Mouse (Mus musculus) R1 (cell line): ENCODE data around the gene Zc3h12b.
"Not testable (repeated sequence)": the region's sequence is repeated elsewhere in the genome, so short reads cannot be mapped to it uniquely, and the experiment has no call there.

ENCODE experiments used
- DNase-seq: peaks from one replicate; pipeline ENCODE4 v3.0.0-alpha.2; 2018; ENCODE audit warnings: low read depth, low spot score

Zc3h12b gene

DNA sequence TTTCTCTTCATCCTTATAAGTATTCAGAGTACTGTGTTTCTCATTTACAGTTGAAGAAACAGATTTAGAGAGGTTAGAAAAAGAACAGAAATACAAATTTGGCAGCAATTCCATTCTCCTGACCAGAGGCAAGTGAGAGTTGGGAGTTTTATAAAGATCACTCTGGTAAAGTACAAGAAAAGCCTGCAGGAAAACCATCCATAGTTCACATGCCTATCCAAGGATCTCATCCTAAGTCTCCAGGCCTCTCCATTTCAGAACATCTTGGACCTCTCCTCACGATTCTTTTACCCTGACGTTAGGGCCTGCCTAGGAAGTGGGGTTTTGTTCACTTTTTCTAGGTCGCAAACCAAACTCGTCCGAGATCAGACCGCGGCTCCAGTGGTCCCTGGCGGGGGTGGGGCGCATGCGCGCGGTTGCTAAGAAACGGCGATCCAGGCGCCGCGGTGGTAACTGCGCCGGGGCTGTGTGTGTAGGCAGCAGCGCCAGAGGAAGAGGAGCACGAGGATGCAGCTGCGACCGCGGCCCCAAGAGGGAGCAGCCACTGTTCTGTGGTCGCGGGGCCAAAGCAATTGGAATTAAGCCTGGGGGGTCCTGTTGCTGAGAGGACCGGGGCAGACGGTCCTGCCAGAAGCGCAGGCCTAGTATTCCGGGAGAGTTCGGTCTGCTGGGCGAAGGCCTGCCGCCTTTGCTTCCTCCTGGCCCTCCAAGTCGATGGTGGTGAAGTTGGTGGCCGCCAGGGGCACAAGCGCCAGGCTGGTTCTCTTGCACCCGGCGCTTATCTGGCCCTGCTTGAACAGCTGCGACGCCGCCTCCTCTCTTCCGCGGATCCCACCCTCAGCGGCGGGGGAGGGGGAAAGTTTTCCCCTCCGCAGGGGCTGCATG, at the start of gene Zc3h12b:
Zc3h12b (plus strand) TSS at position 452 of the 885 bp plus-strand sequence.
- peak; percentile 80 for DNase-seq

DNA sequence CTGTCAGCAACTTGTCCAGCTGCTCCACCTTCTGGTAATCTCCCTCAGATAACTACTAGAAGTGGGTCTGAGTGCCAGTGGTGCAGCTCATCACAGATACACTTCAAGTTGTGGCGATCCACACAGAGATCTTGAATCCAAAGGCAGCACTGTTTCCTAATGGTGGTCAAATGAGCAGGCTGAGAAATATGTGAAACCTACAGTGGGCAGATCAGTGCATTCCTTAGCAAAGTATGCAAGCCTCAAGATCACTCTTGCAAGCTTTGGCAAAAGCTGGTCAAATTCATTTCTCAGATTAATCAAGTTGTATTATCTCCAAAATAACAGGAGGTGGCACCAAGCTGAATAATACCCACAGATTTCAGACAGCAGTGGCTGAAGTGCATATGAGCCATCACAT, 29.3 kb upstream of the Zc3h12b start:
- DNase-seq = no peak

DNA sequence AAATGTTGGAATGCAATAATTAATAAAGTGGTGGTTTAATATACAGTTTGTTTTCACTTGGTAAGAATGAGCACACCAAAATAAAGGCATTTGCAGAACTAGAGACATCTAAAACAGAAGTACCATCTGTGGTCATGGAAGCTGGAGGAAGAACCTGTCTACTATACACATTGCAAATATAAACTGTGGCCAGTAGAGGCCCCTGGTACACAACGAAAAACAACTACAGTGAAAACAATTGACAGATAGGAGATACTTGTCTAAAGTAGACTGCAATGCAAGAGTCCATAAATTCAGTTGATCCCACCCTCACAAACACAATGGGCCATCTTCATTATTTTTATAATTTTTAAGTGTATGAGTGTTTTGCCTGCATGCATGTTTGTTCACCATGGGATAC, 24.4 kb upstream of the Zc3h12b start:
- peak; percentile 3 for DNase-seq

DNA sequence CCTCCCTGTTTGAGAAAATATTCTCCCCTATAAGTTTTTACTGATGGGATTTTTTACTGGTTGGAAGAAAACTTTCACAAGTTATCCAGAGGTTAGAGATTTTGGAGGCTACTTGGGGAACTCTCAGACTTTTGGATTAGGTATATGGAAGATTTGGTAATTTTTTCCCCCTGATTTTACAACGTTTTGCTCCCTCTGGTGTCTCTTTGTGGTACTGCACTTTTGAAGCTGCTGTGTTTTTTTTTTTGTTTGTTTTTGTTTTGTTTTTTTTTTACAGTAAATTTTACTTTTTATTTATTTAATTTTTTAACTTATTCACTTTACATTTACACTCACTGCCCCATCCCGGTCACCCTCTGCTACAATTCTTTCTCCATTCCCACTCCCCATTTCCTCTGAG, 26.8 kb downstream of the Zc3h12b start:
- no peak for DNase-seq

DNA sequence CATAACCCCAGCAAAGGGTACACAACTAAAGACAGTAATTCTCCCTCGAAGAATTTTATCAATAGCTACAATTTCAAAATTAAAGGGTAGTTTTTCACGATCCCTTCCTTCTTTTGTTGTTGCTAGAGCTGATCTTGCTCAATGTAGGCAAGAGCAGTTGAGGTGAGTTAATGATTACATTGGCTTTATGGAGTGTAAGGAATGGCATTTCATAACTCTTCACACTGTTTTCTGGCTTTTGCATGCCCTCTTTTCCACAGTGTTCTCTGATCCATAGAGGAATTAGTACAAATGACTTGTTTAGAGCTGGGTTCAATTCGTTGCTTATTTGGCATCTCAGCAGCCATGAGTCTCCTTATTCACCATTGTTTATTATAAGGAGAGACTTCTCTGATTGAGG, 84.4 kb downstream of the Zc3h12b start:
- DNase-seq = no peak

DNA sequence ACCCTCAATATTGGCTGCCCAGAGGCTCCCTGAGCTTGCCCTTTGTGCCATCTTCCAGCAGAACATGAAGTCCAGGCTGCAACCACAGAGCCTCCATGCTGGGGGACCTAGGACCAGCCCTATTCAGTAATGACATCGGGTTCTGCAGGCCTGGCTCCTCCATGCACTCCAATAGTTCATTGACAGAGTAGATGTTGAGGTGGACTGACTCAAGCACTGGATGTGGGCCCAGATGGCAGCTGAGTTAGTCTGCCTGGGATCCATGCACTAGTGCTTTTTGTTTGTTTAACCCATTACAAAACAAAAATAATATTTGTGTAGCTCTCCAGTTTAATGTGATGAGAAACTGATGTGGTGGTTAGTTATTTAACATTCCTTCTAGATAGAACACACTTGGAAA, 90.3 kb downstream of the Zc3h12b start:
- no peak for DNase-seq

DNA sequence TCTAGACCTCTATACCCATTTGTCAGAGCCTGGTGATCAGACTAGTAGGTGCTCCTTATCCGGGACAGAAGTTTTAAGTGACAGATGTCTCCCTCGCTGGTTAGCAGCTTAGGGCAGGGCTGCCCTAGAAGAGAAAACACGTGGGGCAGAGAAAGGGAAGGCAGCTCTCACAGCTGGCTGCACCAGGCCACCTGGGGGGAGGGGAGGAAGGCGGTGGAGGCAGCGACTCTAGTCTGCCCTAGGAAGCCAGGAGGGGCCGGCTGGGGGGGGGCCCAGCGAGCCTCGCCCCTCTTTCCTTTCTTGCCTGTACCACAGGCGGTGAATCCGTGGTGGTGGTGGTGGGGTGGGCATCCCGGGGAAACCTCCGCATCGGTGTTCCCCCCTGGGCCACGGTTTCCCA, 141.3 kb downstream of the Zc3h12b start:
- no peak for DNase-seq

DNA sequence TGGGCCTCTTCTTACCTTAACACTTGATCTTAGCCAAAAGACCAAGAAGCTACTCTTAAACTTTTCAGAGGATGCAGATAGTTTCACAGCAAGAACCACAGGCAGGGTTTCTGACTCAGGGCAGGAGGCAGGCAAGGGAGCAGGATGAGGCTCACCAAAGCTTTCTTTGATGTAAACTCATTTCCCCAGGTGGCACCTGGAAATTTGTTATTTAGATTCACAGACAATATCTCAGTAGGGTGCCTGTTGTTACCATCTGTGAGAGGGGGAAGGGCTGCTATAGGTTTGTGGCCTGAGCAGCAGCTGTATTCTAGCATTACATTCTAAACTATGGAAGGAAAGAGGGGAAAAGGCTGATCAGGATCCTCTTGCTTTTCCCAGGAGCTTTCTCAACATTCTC, 169.6 kb downstream of the Zc3h12b start:
- DNase-seq = peak; percentile 85

DNA sequence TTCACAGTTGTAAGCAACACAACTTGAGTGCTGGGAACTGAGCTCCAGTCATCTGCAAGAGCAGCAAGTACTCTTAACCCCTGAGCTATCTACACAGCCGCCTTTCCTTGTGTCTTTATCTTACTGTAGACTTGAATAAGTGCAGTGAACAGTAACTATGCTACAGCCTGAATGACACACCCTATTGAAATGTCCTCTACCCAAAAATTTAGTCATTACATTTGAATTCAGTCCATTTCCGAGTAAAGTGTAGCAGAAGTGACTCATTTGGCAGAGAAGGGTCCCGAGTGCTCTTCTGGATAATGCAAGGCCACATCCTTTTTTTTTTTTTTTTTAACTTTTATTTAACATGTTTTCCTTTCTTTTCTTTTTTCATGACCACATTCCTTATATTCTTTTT, 191.2 kb downstream of the Zc3h12b start:
- DNase-seq = no peak

DNA sequence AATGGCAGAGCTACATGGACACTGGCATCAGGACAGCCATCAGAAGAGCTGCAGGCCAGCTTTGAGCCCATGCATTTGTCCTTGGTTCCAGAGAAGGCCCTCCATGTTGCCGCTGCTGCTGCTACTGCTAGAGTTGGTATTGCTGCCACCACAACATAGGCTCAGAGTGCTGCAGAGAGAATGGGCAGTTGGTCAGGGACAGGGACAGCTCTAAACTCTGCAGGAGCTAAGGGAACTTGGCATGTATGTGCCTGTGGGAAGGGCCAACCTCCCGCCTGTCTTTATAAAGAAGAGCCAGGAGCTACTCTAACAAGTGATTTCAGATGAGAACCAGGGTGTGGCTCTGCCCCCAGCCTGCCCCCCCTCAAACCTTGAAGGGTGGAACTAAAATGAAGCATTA, 224.0 kb downstream of the Zc3h12b start:
- DNase-seq = no peak

DNA sequence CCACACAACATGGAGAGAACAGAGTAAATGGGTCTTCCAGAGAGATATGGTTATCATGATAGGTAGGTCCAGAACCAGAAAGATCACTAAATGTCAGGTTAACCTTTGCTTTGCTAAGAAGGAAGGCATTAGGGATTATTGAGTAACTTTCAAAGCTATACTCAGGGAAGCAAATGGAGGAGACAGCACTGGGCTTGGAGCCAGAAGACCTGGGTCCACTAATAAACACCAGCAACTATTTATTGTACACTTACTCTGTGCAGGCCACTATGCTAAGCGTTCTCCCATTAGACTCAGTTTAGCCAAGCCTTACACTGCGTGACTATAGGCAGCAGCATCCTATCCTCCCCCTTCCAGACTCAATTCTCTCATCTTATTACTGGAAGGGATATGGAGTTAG, 234.0 kb downstream of the Zc3h12b start:
- no peak for DNase-seq

DNA sequence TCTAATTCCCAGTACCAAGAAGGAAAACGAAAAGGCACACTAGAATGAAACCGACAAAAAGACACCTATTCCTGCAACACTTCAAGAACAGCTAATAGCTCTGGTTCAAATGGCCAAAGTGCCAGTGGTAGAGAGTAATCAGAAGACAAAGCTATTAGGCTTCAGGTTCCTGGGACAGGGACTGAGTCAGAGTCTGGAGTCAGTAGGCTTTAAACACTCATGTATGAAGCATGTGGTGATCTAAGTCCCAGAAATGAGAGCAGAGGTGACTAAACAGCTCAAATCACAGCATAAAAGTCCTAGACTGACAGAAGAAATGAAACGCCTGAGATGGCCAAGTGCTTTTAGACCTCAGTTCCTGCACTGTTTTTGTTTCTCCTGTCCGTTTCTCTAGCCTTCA, 236.7 kb downstream of the Zc3h12b start:
- no peak for DNase-seq

DNA sequence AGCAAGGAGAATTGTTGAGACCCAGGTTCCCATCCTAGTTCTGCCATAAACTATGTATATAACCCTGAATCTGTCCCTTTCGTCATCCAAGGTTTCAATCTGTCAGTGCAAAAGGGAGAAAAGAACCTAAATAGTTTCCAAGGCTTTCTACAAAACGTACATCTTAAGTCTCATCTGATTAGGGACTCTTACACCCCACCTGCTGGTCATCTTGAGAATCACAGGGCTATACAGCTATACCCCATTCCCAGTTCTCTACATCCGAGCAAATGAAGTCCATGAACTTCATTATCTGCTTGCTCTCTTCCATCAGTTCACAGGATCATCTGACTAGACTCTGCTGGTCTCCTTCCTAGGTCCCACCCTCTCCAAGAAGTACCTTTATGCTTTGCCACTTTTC, 239.3 kb downstream of the Zc3h12b start:
- DNase-seq = peak; percentile 47

DNA sequence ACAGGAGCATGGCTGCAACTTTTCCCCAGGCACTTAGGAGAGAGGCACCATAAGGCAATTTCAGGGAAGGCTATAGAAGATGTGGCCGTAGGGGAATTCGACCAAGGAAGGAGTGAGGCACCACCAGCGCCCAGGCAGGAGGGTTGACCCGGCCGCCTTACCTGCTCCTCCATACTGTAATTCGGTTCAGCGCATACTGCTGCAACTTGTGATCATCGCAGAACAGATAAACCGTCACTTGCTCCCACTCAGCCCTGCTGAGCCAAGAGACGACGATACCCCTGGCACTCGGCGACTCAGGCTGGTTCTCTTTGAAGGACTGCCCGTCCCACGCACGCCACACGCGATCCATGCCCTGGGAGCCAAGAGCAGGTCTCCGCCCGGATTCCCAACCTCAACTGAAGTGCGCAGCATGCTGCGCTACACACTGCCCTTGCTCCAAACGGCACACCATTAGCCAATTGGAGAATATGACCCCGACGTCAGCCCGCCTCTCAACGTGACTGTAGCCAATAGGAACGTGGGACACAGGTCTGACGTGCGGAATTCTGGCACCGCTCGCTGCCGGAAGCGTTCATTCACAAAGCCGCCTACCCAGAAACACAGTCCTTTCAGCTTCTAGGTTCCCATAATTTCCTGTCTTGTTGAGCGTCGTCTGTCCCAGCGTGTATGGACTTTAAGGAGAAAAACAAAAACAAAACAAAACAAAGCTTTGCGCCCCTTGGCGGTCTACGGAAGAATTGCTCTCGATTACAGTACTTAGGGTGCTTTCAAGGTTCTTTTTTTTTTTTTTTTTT, 245.2 kb downstream of the Zc3h12b start, which contains the start of gene Las1l:
Las1l (minus strand) TSS at position 466 of the 797 bp plus-strand sequence.
- peak; percentile 97 for DNase-seq

DNA sequence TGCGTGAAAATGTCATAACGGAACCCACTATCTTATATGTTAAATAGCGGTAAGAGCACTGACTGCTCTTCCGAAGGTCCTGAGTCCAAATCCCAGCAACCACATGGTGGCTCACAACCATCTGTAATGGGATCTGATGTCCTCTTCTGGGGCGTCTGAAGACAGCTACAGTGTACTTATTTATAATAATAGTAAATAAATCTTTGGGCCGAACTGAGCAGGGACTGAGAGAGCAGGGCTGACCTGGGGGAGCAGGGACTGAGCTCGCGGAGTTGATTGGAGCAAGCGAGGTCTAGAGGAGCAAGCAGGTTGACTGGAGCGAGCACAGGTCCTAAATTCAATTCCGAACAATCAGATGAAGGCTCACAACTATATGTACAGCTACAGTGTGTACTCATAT, 246.0 kb downstream of the Zc3h12b start:
- not testable (repeated sequence) for DNase-seq

DNA sequence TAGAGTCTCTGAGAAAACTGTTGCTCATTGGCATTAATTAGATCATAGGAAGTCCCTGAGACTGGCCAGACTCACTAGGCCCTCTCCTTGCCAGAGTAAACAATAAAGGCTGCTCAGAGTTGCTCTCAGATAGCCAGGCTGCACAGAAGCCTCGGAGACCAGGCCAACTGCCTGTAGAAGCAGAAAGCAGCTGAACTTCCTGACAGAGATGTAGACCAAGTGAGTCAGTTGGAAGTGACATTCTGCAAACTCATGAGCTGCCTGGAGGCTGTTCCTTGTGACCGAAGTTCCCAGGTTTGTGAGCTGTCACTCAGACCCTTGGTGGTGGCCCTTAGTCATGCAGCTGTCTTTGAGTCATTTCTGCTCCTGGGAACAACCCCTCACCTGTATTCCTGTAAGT, 251.9 kb downstream of the Zc3h12b start:
- no peak for DNase-seq

DNA sequence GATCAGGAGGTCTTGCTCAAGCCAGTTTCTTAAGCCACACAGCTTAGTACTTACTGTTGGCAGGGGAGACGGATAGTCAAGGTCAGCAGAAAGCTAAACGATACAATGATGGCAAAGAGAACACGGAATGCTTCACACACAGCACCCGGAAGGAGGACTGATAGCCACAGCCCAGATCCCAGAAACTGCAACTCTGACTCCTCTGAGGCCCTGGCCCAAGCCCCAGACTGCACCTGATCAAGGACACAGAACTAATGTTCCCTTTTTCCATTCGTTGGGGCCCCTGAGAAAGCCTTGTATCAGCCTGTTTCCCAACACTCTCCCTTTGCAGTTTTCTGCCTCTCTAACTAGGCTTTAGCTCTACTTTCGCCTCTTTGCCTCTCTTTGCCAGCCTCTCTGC, 253.6 kb downstream of the Zc3h12b start:
- DNase-seq = no peak

DNA sequence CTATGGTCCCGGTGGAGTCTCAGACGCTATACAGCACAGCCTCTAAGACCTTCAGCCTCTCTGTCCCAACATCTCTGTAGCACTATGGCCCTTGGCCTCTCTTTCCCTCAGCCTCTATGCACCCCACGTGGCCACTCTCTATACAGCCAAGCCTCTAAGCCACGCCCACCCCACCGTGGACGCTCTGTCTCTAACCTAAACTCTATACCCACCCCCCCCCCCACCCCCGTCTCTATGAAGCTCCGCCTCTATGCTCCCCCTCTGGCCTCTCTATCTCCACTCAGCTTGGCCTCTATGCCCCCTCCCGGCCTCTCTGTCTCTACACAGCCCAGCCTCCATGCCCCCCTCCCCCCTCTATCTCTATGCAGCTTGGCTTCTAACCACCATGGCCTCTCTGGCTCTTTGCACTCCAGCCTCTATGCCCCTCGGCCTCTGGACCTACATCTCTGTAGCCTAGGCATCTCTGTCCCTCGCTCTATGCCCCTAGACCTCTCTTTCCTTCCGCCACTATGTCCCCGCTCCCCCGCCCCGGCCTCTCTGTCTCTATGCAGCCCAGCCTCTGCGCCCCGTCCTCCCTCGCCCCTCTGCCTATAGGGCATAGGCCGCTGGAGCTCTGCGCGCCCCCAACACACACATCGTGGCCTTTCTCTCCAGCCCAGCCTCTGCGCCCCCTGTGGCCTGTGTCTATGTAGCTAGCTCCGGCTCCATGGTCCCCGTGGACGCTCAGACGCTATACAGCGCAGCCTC, 256.5 kb downstream of the Zc3h12b start:
- peak; percentile 89 for DNase-seq

DNA sequence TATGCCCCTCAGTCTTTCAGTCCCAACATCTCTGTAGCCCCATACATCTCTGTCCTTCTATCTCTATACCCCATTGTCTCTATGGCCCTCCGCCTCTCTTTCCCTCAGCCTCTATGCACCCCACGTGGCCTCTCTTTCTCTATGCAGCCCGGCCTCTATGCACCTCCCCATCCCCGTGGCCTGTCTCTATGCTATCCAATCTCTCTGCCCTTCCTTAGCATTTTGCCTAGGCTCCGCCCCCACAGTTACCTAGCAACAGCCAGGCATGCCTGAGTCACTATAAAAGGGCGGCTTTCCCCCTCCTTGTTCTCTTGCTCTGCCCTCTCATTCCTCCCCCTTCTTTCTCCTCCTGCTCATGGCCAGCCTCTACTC, 257.1 kb downstream of the Zc3h12b start:
- peak; percentile 95 for DNase-seq

DNA sequence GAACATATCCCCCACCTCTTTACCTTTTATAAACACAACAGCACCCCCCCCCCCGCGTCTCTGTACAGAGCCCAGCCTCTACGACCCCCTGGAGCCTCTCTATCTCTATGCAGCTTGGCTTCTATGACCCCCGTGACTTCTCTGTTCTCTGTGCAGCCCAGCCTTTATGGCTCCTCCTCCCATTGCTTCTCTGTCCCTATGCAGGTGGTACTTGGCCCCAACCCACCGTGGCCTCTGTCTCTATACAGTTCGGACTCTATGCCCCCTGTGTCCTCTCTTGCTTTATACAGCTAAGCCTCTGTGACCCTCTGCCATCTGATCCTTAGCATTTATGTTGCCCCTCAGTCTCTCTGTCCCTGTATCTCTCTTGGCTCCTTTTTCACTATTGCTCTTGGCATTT, 257.6 kb downstream of the Zc3h12b start:
- peak; percentile 8 for DNase-seq

DNA sequence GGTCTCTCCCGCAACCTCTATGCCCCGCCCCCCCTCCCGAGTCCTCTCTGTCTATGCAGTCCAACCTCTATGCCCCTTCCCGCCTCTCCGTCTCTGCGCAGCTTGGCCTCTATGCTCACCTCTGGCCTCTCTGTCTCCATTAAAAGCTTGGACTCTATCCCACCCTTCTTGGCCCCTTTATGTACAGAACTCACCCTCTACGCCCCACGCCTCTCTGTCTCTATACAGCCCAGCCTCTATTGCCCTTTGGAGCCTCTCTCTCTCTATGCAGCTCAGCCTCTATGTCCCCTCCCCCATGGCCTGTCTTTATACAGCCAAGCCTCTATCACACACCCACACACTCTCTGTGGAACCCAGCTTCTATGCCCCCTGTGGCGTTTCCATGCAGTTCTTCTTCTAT, 258.5 kb downstream of the Zc3h12b start:
- peak; percentile 17 for DNase-seq
